Mouse (Mus musculus) spleen, adult 2 months (tissue): ENCODE data around the gene Ulk4.

Experiments
- CTCF ChIP-seq: fragments of 200-500 bp; IDR thresholded peaks from 2 replicates; pipeline ENCODE4 v1.5.1; 2011; ENCODE audit warnings: mild to moderate bottlenecking, inconsistent platforms; ENCODE audit not compliant: insufficient read depth, insufficient read length, insufficient replicate concordance; ENCODE audit errors: extremely low read depth
- POLR2A ChIP-seq: fragments of 200-500 bp; IDR thresholded peaks from 2 replicates; pipeline ENCODE4 v1.6.1; 2011; ENCODE audit warnings: low read depth, low read length, inconsistent platforms

DNA sequence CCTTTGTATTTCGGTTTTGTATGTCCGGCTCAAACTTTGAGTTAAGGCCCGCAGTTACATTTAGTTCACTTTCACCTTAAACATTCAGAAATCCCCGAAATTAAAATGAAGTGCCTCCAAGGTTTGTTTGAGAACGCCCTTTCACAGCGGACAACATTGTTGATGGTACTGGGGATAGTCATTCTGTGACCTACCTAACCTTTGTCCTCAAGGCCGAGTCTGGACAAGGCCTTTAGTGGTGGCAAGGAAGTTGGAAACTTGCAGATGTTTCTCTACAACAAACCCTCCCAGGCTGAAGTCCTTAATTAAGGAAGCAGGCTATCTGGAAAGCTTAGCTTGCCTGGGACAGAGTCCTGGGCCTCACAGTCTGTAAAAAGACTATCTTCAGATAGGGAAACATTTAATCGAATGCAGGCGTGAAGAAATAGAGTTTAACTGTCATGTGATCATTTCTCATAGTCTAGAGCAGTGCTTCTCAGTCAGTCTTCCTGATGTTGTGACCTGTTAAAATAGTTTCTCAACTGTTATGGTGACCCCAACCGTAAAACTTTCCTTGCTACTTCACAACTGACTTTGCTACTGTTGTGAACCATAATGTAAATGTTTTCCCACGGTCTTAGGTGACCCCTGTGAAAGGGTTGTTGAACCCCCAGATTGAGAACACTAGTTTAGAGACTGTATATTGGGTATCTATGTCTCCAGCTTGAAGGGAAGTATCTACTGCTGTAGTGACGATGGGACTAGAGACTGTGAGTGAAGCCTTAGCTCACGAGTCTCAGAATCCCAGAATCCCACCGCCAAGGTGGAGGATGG, 342.0 kb downstream of the Ulk4 start:
- TF ChIP-seq CTCF = no peak
- no peak for TF ChIP-seq POLR2A
